Mouse (Mus musculus): ENCODE measurements around the gene Ide.
A peak's percentile ranks its signal among the peaks of the same experiment; 100 is the strongest.

Gene Ide

GRCm38 (mm10) chr19:37337752-37338151 is at the start of gene Ide:
Gene Ide, minus strand, starts transcription at chr19:37337852.
- ATAC-seq (ENCODE audit: low TSS enrichment), result peak; percentile 39; the same call in 1 of the 2 replicates

- ATAC-seq (ENCODE audit: low TSS enrichment), result no peak
Observed at GRCm38 (mm10) chr19:37386126-37386525, 48.5 kb upstream of the Ide start.

GRCm38 (mm10) chr19:37378816-37379215 is 41.2 kb upstream of the Ide start:
- ATAC-seq (ENCODE audit: low TSS enrichment), result no peak

GRCm38 (mm10) chr19:37377404-37377990 is 39.8 kb upstream of the Ide start:
- no peak for ATAC-seq (ENCODE audit: low TSS enrichment)

GRCm38 (mm10) chr19:37376841-37377240 is 39.2 kb upstream of the Ide start:
- no peak for ATAC-seq (ENCODE audit: low TSS enrichment)

GRCm38 (mm10) chr19:37375755-37376615 is 38.3 kb upstream of the Ide start, which contains the start of gene Kif11:
Gene Kif11, plus strand, starts transcription at chr19:37376403.
- peak; percentile 100 for ATAC-seq (ENCODE audit: low TSS enrichment)

GRCm38 (mm10) chr19:37374941-37375754 is 37.5 kb upstream of the Ide start:
- peak; percentile 1; the same call in 1 of the 2 replicates for ATAC-seq (ENCODE audit: low TSS enrichment)

- ATAC-seq (ENCODE audit: low TSS enrichment), result no peak
Observed at GRCm38 (mm10) chr19:37370356-37370755, 32.7 kb upstream of the Ide start.

GRCm38 (mm10) chr19:37369921-37370320 is 32.3 kb upstream of the Ide start:
- ATAC-seq (ENCODE audit: low TSS enrichment), result no peak

- no peak for ATAC-seq (ENCODE audit: low TSS enrichment)
Observed at GRCm38 (mm10) chr19:37368990-37369389, 31.3 kb upstream of the Ide start.

GRCm38 (mm10) chr19:37363128-37363939 is 25.7 kb upstream of the Ide start:
- no peak for ATAC-seq (ENCODE audit: low TSS enrichment)

GRCm38 (mm10) chr19:37362545-37362944 is 24.9 kb upstream of the Ide start:
- no peak for ATAC-seq (ENCODE audit: low TSS enrichment)

- ATAC-seq (ENCODE audit: low TSS enrichment), result no peak
Observed at GRCm38 (mm10) chr19:37360044-37360443, 22.4 kb upstream of the Ide start.

GRCm38 (mm10) chr19:37353331-37353730 is 15.7 kb upstream of the Ide start:
- ATAC-seq (ENCODE audit: low TSS enrichment), result no peak

GRCm38 (mm10) chr19:37352756-37353155 is 15.1 kb upstream of the Ide start:
- no peak for ATAC-seq (ENCODE audit: low TSS enrichment)

- no peak for ATAC-seq (ENCODE audit: low TSS enrichment)
Observed at GRCm38 (mm10) chr19:37348952-37349351, 11.3 kb upstream of the Ide start.

- ATAC-seq (ENCODE audit: low TSS enrichment), result no peak
Observed at GRCm38 (mm10) chr19:37348331-37348730, 10.7 kb upstream of the Ide start.

GRCm38 (mm10) chr19:37346258-37346657 is 8.6 kb upstream of the Ide start:
- no peak for ATAC-seq (ENCODE audit: low TSS enrichment)

GRCm38 (mm10) chr19:37343899-37344298 is 6.2 kb upstream of the Ide start:
- no peak for ATAC-seq (ENCODE audit: low TSS enrichment)

GRCm38 (mm10) chr19:37340931-37341330 is 3.3 kb upstream of the Ide start:
- ATAC-seq (ENCODE audit: low TSS enrichment), result no peak

GRCm38 (mm10) chr19:37340495-37340894 is 2.8 kb upstream of the Ide start:
- no peak for ATAC-seq (ENCODE audit: low TSS enrichment)

Measured in frontal cortex, adult (tissue).